Mouse (Mus musculus) cortical plate, adult 2 months (tissue): ENCODE data around the gene Il11.

ENCODE experiments used
- CTCF ChIP-seq: fragments of 200-500 bp; IDR thresholded peaks from 2 replicates; pipeline ENCODE4 v1.5.1; 2011; ENCODE audit warnings: mild to moderate bottlenecking, control low read depth, low read length; ENCODE audit not compliant: insufficient read depth; ENCODE audit errors: extremely low read depth
- POLR2A ChIP-seq: fragments of 200-500 bp; IDR thresholded peaks from 2 replicates; pipeline ENCODE4 v1.6.1; 2011; ENCODE audit warnings: mild to moderate bottlenecking, low read length, control low read depth; ENCODE audit not compliant: insufficient read depth; ENCODE audit errors: extremely low read depth

GRCm38 (mm10) chr7:4747156-4747899 lies 35.3 kb downstream of the Il11 start:
- no peak for TF ChIP-seq CTCF
- no peak for TF ChIP-seq POLR2A
